Mouse (Mus musculus): Measurements from ENCODE around the gene Hmox1. TPM values are rescaled to one million over a fixed set of nuclear protein-coding genes. Genes with fewer than 3 reads are reported as not detected.

Hmox1 gene
- total and polyA plus RNA-seq, 2 experiments: 16.0 to 19.2 TPM

DNA sequence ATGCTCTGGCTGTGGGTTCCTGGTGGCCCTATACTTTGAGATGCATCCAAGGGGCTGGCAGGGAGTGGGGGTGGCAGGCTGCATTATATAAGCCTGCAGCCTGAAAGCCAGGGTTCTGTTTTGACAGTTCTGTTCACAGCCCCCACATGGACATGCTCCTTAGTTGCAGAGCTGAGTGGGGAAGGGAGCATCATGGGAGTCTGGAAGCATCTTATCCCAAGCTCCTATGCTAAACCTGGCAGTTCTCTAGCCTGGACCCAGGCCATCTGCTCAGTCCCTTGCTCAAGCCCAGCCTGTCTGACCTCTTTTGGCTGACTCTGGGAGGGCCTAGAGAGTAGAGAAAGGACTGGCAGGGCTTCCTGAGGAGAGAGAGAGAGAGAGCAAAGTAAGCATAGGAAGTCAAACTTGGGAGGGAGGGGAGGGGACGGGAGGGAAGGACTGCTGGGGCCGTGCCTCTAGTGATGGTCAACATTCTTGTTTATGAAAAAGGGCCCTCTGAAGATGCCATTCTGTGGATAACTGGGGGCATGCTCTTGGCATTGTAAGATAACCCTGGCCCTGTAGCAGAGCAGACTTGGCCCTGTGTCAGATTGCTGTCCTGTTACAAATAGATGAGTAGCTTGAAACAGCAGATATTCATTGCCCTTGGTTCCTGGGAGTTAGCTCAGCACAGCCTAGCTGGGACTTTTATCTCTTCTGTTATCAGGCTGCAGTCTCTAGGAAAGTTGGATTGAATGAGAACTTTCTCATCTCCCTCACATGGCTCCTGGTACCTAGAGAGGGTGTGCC is 41.4 kb downstream of the Hmox1 start:
- H3K79me2 ChIP-seq (ENCODE audit: control insufficient read depth, insufficient read depth, low read length): no peaks in the 10 kb centered on the region
- WGBS: 59% methylated on average over 2 of the region's 2 CpGs
- no peaks in the 10 kb centered on the region for H3K27me3 ChIP-seq (ENCODE audit: control insufficient read depth, insufficient read depth, low read length)
- no peak overlapping the region for H3K4me3 ChIP-seq (ENCODE audit: insufficient read depth, low read depth, low read length)
- TF ChIP-seq POLR2A (IDR thresholded peaks at IDR 0.05; ENCODE audit: extremely low read depth, insufficient read depth, low read length): no peak
- no peak for TF ChIP-seq CTCF (IDR thresholded peaks at IDR 0.05; ENCODE audit: low read depth, low read length)
- H3K9ac ChIP-seq (ENCODE audit: low read depth, low read length): no peak overlapping the region
- H3K27ac ChIP-seq (replicated peaks; ENCODE audit: insufficient read depth, low read depth, low read length): no peak overlapping the region
- no peak for DNase-seq (ENCODE audit: extremely low read depth, low read depth, low spot score)
- H3K4me1 ChIP-seq (ENCODE audit: control insufficient read depth, insufficient read depth, low read length): no peaks in the 10 kb centered on the region
- H3K36me3 ChIP-seq (ENCODE audit: control insufficient read depth, insufficient read depth, low read length): no peaks in the 10 kb centered on the region

DNA sequence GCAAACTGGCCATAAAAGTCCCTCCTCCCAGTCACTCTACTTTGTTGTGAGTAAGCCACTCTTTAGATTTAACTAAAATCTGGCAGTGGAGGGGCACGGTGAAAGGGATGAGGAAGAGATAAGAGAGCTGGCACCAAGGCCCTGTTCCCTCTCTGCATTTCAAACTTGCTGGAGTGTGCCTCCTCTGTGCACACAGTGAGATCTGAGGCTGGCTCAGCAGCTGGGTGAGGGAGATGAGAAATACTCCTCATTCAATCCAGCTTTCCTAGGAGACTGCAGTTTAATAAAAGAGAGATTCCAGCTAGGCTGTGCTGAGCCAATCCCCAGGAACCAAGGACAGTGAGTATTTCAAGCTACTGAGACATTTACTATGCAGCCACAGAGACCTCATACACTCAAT is 42.3 kb downstream of the Hmox1 start:
- no peak for TF ChIP-seq POLR2A (IDR thresholded peaks at IDR 0.05; ENCODE audit: extremely low read depth, insufficient read depth, low read length)
- TF ChIP-seq CTCF (IDR thresholded peaks at IDR 0.05; ENCODE audit: low read depth, low read length): no peak
- no peak overlapping the region for H3K9ac ChIP-seq (ENCODE audit: low read depth, low read length)
- WGBS: 40% methylated on average over 1 of the region's 1 CpGs

DNA sequence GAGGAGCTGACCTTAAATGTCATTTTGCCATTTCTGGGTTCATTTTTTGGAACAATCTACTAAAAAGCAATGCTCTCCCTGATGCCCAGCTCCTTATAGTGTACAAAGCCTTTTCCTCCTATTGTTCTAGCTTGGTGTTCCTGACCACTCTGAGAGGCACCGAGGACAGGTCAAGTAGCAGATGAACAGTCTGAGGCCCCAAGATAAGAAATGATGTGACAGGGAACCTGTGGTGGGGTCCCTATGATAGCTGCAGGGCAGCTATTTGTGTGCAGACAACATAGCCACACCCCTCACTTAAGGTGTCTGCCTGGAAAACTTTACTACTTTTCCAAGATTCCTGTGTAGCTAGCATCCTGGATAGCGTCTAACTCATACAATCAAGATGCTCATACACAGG is 42.8 kb downstream of the Hmox1 start:
- no peak overlapping the region for H3K4me3 ChIP-seq (ENCODE audit: insufficient read depth, low read depth, low read length)
- WGBS: 79% methylated on average over 2 of the region's 2 CpGs
- no peak overlapping the region for H3K27ac ChIP-seq (replicated peaks; ENCODE audit: insufficient read depth, low read depth, low read length)

More for the DNA sequence above, 42.3 kb downstream of the Hmox1 start:
- no peaks in the 10 kb centered on the region for H3K27me3 ChIP-seq (ENCODE audit: control insufficient read depth, insufficient read depth, low read length)
- no peaks in the 10 kb centered on the region for H3K4me1 ChIP-seq (ENCODE audit: control insufficient read depth, insufficient read depth, low read length)
- DNase-seq (ENCODE audit: extremely low read depth, low read depth, low spot score): no peak
- no peaks in the 10 kb centered on the region for H3K79me2 ChIP-seq (ENCODE audit: control insufficient read depth, insufficient read depth, low read length)
- no peak overlapping the region for H3K4me3 ChIP-seq (ENCODE audit: insufficient read depth, low read depth, low read length)
- H3K27ac ChIP-seq (replicated peaks; ENCODE audit: insufficient read depth, low read depth, low read length): no peak overlapping the region
- H3K36me3 ChIP-seq (ENCODE audit: control insufficient read depth, insufficient read depth, low read length): no peaks in the 10 kb centered on the region

DNA sequence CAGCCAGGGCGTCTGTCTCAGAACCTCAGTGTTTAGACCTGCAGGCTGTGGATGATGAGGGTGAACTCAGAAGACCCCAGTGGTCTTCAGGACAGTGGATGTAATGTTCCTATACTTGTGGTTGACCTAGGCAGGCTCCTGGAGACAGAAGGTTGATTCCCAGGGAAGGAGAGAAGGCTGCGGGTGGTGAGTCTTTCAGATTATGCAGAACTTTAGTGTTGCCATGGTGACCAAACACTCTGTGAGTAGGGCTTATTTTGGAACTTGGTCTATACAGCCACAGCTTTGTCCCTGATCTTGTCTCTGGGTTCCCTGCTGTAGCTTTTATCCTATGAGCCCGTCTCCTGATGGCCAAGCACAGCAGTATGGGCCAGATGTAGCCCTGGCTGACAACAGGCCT is 44.1 kb downstream of the Hmox1 start:
- Histone ChIP-seq H3K4me3 (ENCODE audit: insufficient read depth, low read depth, low read length) (no peak overlapping the region), H3K79me2 (ENCODE audit: control insufficient read depth, insufficient read depth, low read length) (no peaks in the 10 kb centered on the region), H3K36me3 (ENCODE audit: control insufficient read depth, insufficient read depth, low read length) (no peaks in the 10 kb centered on the region), H3K27ac (replicated peaks; ENCODE audit: insufficient read depth, low read depth, low read length) (no peak overlapping the region), H3K4me1 (ENCODE audit: control insufficient read depth, insufficient read depth, low read length) (no peaks in the 10 kb centered on the region), H3K9ac (ENCODE audit: low read depth, low read length) (no peak overlapping the region), H3K27me3 (ENCODE audit: control insufficient read depth, insufficient read depth, low read length) (no peaks in the 10 kb centered on the region)
- 97% methylated on average over 3 of the region's 3 CpGs for WGBS
- no peak for DNase-seq (ENCODE audit: extremely low read depth, low read depth, low spot score)
- TF ChIP-seq POLR2A (IDR thresholded peaks at IDR 0.05; ENCODE audit: extremely low read depth, insufficient read depth, low read length) (no peak), CTCF (IDR thresholded peaks at IDR 0.05; ENCODE audit: low read depth, low read length) (no peak)

More for the DNA sequence above, 42.8 kb downstream of the Hmox1 start:
- DNase-seq (ENCODE audit: extremely low read depth, low read depth, low spot score): no peak
- H3K36me3 ChIP-seq (ENCODE audit: control insufficient read depth, insufficient read depth, low read length): no peaks in the 10 kb centered on the region
- no peak for TF ChIP-seq CTCF (IDR thresholded peaks at IDR 0.05; ENCODE audit: low read depth, low read length)
- TF ChIP-seq POLR2A (IDR thresholded peaks at IDR 0.05; ENCODE audit: extremely low read depth, insufficient read depth, low read length): no peak
- H3K4me1 ChIP-seq (ENCODE audit: control insufficient read depth, insufficient read depth, low read length): no peaks in the 10 kb centered on the region
- H3K9ac ChIP-seq (ENCODE audit: low read depth, low read length): no peak overlapping the region
- H3K27me3 ChIP-seq (ENCODE audit: control insufficient read depth, insufficient read depth, low read length): no peaks in the 10 kb centered on the region
- H3K79me2 ChIP-seq (ENCODE audit: control insufficient read depth, insufficient read depth, low read length): no peaks in the 10 kb centered on the region

Other genes starting within 250 kb of the Hmox1 start
- gene Isx, start 220.4 kb upstream of the Hmox1 start, total RNA-seq (2014; rRNA removed): not detected in 2 replicates
- gene Isx, start 220.4 kb upstream of the Hmox1 start, polyA plus RNA-seq (2012; rRNA removed): 0.06 TPM in 1 of 2 replicates, not detected in the other
- 8.8 and 9.4 TPM in 2 replicates for gene Hmgxb4, start 100.3 kb upstream of the Hmox1 start, total RNA-seq (2014; rRNA removed)
- gene Hmgxb4, start 100.3 kb upstream of the Hmox1 start, polyA plus RNA-seq (2012; rRNA removed): 3.1 and 4.5 TPM in 2 replicates
- gene Tom1, start 59.9 kb upstream of the Hmox1 start, total RNA-seq (2014; rRNA removed): 12.2 and 16.2 TPM in 2 replicates
- gene Tom1, start 59.9 kb upstream of the Hmox1 start, polyA plus RNA-seq (2012; rRNA removed): 27.7 and 29.3 TPM in 2 replicates
- 2.8 and 8.3 TPM in 2 replicates for gene Mcm5, start 15.9 kb downstream of the Hmox1 start, total RNA-seq (2014; rRNA removed)
- 2.0 and 2.2 TPM in 2 replicates for gene Mcm5, start 15.9 kb downstream of the Hmox1 start, polyA plus RNA-seq (2012; rRNA removed)
- 0.09 TPM in 1 of 2 replicates, not detected in the other for gene Rasd2, start 120.3 kb downstream of the Hmox1 start, total RNA-seq (2014; rRNA removed)
- 0.02 and 0.13 TPM in 2 replicates for gene Rasd2, start 120.3 kb downstream of the Hmox1 start, polyA plus RNA-seq (2012; rRNA removed)

Data from liver, adult 2 months (tissue).